Mouse (Mus musculus) brain, embryonic 14.5 days (tissue): ENCODE measurements around the gene Nsmce3.

Experiments
- CTCF ChIP-seq: fragments of 200-500 bp; IDR thresholded peaks from 2 replicates; pipeline ENCODE4 v1.5.1; 2012; ENCODE audit warnings: inconsistent platforms, mild to moderate bottlenecking, moderate library complexity, borderline replicate concordance; ENCODE audit not compliant: insufficient read depth, insufficient read length; ENCODE audit errors: extremely low read depth
- POLR2A ChIP-seq: fragments of 200-500 bp; IDR thresholded peaks from 2 replicates; pipeline ENCODE4 v1.6.1; 2012; ENCODE audit warnings: mild to moderate bottlenecking, inconsistent platforms, borderline replicate concordance; ENCODE audit not compliant: poor library complexity, insufficient read depth, insufficient read length, severe bottlenecking; ENCODE audit errors: extremely low read depth

- peak; percentile 44; the same call in 1 of the 2 replicates for TF ChIP-seq CTCF
- TF ChIP-seq POLR2A, result no peak
These were observed 32.8 kb downstream of the Nsmce3 start for GRCm38 (mm10) chr7:64839801-64840575.
